Mouse (Mus musculus): ENCODE data around the gene Hyal3.

Gene Hyal3

GRCm38 (mm10) chr9:107593101-107593976 lies 12.7 kb downstream of the Hyal3 start:
- peak; percentile 69; the same call in 1 of the 2 replicates for ATAC-seq (ENCODE audit: insufficient number of reproducible peaks, low FRiP score, low TSS enrichment)

GRCm38 (mm10) chr9:107594281-107595062 lies 13.9 kb downstream of the Hyal3 start:
- ATAC-seq (ENCODE audit: insufficient number of reproducible peaks, low FRiP score, low TSS enrichment) = no peak

DNA sequence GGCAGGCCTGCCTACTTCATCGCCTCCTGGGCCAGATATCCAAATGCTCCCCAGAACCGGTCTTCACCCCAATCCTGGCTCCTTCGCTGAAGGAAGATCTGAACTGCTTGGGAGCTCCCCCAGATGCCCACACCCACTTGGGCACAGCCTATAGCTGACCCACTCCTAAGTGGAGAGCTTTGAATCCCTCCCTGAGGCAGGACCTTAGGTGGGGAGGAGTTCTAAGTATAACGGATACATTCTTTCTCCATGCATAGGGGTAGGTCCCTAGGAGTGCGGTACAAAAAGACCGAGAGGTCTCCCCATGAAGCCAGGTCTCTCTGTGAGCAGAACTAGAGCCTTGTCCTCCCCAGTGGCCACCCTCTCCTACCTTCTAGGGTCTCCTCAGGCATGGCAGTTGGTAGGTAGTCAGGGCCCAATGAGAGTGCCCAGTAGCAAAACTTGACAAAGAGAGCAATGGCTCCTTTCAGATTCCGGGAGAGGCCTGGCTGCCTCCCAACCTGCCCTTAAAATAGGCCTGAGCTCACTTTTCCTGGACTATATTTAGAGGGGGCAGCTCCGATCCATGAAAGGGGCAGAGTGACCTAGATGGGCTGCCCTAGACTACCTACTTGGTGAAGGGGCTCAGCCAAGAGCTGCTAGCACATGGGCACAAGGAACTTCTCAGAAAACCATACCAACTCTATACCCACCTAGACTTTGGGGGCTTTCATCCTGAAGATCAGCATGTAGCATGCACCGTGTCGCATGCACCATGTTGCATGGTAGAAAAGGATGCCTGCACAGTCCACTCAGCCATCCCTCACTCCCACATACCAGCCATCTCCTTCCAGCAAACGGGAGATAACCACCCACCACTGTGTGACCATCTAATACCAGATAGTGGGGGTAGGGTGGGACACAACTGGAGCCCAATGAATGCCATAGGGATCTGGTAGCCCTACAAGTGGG lies 16.3 kb downstream of the Hyal3 start:
- no peak for ATAC-seq (ENCODE audit: insufficient number of reproducible peaks, low FRiP score, low TSS enrichment)

- no peak for ATAC-seq (ENCODE audit: insufficient number of reproducible peaks, low FRiP score, low TSS enrichment)
Observed at GRCm38 (mm10) chr9:107598385-107598784, 17.8 kb downstream of the Hyal3 start.

DNA sequence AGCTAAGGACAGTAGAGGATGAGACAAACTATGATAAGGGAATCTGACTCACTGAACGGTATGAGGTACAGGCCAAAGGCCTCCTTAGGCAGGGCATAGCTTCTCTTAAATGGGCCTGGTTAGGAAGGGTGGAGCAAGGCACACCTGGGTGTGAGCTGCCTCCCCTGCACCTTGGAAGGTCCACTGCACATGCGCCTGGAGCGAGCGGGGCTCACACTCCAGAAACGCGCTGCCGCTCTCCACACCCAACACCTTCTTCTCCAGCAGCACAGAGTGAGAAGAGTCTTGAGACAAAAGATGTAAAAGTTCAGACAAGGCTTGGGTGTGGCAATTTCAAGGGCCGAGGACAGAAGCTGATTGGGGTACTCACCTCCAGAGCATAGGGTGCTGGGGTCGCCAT lies 18.8 kb downstream of the Hyal3 start:
- no peak for ATAC-seq (ENCODE audit: insufficient number of reproducible peaks, low FRiP score, low TSS enrichment)

- ATAC-seq (ENCODE audit: insufficient number of reproducible peaks, low FRiP score, low TSS enrichment) = no peak
Observed at GRCm38 (mm10) chr9:107599842-107600241, 19.2 kb downstream of the Hyal3 start.

DNA sequence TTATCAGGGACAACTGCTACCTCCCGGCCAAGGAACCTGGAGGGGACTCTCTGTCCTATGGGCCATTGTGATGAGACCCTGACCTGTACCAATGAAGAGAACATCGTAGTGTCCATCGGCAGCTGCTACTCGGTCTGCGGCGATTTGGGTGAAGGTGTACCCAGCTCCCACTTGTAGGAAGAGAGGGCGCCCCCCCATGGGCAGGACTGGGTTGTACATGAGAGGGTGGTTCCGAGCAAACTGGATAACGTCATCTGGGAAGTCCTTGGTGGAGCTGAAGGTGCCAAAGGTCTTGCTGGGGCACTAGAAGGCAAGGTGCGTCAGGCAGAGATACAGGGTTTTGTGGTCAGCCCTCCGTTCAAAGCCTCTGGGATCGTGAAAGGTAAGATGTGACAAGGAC lies 20.1 kb downstream of the Hyal3 start:
- no peak for ATAC-seq (ENCODE audit: insufficient number of reproducible peaks, low FRiP score, low TSS enrichment)

DNA sequence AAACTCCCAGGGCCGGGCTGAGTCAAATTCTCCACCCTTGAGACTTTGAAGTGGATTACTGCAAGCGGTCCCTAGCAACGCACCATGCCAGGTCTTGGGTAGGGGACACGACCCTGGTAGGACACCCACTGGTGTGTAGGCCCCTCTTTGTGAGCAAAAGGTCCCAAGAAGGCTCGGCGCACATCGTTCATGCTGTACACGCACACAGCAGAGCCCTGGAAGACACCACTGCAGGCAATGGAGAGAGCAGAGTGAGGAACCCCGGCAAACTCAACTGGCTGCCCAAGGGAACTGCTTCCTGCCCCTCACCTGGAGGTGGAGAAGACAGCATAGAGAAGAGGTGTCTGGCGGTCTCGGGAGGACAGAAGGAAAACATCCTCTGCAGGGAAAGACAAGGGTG lies 20.7 kb downstream of the Hyal3 start:
- ATAC-seq (ENCODE audit: insufficient number of reproducible peaks, low FRiP score, low TSS enrichment) = no peak

- ATAC-seq (ENCODE audit: insufficient number of reproducible peaks, low FRiP score, low TSS enrichment) = peak; percentile 51; the same call in 1 of the 2 replicates
Observed at GRCm38 (mm10) chr9:107602068-107602648, 21.5 kb downstream of the Hyal3 start.

DNA sequence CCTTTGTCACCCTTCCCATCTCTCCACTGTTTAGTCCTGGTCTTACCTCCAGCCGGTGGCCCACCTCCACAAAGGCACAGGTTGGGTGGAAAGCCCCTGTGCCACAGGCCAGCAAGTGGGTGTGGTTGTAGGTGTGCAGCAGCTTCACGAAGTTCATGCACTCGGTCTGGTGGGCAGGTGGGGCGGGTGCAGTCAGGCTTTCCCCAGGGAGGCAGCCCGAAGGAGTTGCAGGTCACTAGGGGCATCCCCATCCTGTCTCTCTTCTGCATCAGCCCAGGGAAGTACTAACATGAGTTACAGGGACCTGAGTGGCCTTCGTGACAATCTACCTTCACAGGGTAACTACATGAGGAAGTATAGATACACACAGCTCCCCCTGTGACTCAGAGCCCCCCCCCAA lies 22.6 kb downstream of the Hyal3 start:
- no peak for ATAC-seq (ENCODE audit: insufficient number of reproducible peaks, low FRiP score, low TSS enrichment)

DNA sequence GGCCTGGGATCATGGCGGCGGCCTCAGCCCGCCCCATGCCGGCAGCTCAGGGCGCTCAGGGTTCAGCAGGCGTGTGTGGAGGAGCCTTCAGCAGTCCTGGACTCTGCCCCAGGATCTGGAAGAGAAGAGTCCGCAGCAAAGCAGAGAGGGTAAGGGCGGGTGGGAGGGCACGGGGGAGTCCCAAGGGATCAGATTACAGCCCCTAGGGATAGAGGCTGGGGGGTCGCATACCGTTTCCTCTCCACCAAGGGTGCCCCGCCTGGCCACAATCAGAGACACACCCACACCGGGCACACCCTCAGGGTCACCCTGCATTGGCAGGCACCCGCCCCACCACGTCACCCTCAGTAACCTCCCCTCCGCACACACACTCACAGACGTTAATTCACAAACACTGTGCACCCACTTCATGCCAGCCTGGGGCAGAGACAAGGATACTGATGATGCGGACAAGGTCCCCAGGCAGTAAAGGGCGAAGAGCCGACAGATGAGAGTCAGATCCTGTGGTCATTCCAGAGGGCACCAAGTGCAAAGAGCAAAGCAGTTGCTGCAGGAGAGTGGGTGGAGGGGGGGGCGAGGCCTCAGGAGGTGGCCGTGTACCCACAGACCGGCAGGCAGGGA lies 24.5 kb downstream of the Hyal3 start:
- no peak for ATAC-seq (ENCODE audit: insufficient number of reproducible peaks, low FRiP score, low TSS enrichment)

DNA sequence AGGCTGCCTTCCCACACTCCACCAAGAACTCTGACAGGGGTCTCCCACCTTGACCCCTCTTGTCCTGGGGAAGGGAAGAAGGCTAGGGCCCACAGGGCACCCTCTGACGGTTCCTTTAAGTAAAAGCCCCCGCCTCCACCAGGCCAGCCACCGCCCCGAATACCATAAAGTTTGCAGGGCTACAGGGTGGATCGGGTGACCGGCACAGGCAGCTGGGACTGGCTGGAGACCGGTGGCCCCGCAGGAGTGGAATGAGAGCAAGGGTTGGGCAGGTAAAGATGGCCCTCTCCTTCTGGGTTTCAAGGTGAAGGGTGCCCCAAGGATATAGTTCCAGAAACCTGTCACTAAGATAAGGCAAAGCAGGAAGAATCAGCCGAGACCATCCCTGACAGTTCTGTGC lies 26.0 kb downstream of the Hyal3 start:
- ATAC-seq (ENCODE audit: insufficient number of reproducible peaks, low FRiP score, low TSS enrichment) = no peak

- ATAC-seq (ENCODE audit: insufficient number of reproducible peaks, low FRiP score, low TSS enrichment) = no peak
Observed at GRCm38 (mm10) chr9:107607036-107607435, 26.4 kb downstream of the Hyal3 start.

- ATAC-seq (ENCODE audit: insufficient number of reproducible peaks, low FRiP score, low TSS enrichment) = no peak
Observed at GRCm38 (mm10) chr9:107607653-107608245, 27.1 kb downstream of the Hyal3 start.

DNA sequence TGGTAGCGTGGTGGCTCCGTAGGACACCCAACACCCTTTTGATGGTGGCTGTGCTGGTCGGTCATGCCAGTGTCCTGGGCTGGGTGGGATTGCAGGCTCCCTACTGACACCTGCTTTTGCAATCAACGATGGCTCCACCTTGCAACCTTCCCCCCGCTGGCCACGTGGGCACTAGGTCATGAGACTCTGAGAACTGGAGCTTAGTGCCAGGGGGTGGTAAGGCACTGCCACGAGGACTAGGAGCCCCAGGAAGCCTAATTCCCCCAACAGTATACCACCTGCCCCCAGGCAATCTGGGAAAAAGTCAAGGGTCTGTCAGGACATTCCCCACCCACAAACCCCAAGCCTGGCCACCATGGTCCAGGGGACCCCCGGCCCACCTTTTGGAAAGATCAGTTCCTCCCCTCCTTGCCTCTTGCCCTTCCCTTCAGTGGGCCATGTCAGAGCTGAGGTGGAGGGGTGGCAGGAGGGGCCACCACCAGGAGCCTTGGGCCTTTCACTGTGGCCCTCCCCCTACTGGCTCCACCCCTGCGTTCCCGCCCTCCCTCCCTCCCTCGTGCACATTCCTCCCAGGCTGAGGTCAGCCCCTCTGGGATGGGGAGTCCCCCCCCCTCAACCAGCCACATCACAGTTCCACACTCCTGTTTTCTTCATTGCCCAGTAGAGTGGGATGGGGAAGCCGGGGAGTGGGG lies 28.3 kb downstream of the Hyal3 start, which contains the start of gene Sema3b:
Gene Sema3b, minus strand, starts transcription at position 489 of the 692 bp plus-strand sequence.
- no peak for ATAC-seq (ENCODE audit: insufficient number of reproducible peaks, low FRiP score, low TSS enrichment)

GRCm38 (mm10) chr9:107609433-107609830 lies 28.8 kb downstream of the Hyal3 start:
- ATAC-seq (ENCODE audit: insufficient number of reproducible peaks, low FRiP score, low TSS enrichment) = no peak

GRCm38 (mm10) chr9:107611456-107612190 lies 31.0 kb downstream of the Hyal3 start:
- ATAC-seq (ENCODE audit: insufficient number of reproducible peaks, low FRiP score, low TSS enrichment) = no peak; the same call in 1 of the 2 replicates
